Mouse (Mus musculus) retina, adult 2 months (tissue): ENCODE measurements around the gene Mcm7.
"Not testable (repeated sequence)": the region's sequence is repeated elsewhere in the genome, so short reads cannot be mapped to it uniquely, and the experiment has no call there.

Source experiments
- DNase-seq: peaks from one replicate; pipeline ENCODE4 v3.0.0-alpha.2; 2012; ENCODE audit warnings: low read depth, low spot score

Mcm7 gene

GRCm38 (mm10) chr5:138171695-138172491 is at the start of gene Mcm7, which contains the start of gene Ap4m1:
TSS of gene Mcm7 (minus strand) at chr5:138172422.
TSS of gene Ap4m1 (plus strand) at chr5:138172002.
- DNase-seq = peak; percentile 93

- no peak for DNase-seq
Measured at GRCm38 (mm10) chr5:138219864-138220263, 47.6 kb upstream of the Mcm7 start.

GRCm38 (mm10) chr5:138216632-138217031 is 44.4 kb upstream of the Mcm7 start:
- not testable (repeated sequence) for DNase-seq

- DNase-seq = no peak
Measured at GRCm38 (mm10) chr5:138207873-138208272, 35.7 kb upstream of the Mcm7 start.

- DNase-seq = no peak
Measured at GRCm38 (mm10) chr5:138207253-138207652, 35.0 kb upstream of the Mcm7 start.

- DNase-seq = no peak
Measured at GRCm38 (mm10) chr5:138202086-138202485, 29.9 kb upstream of the Mcm7 start.

GRCm38 (mm10) chr5:138199576-138199975 is 27.4 kb upstream of the Mcm7 start:
- no peak for DNase-seq

- DNase-seq = no peak
Measured at GRCm38 (mm10) chr5:138195463-138195862, 23.2 kb upstream of the Mcm7 start.

- no peak for DNase-seq
Measured at GRCm38 (mm10) chr5:138194755-138195345, 22.6 kb upstream of the Mcm7 start.

- peak; percentile 71 for DNase-seq
Measured at GRCm38 (mm10) chr5:138193771-138194727, 21.8 kb upstream of the Mcm7 start, which contains the start of gene Mblac1. TSS of gene Mblac1 (plus strand) at chr5:138194314.

GRCm38 (mm10) chr5:138187661-138188306 is 15.6 kb upstream of the Mcm7 start:
- DNase-seq = peak; percentile 74

GRCm38 (mm10) chr5:138186950-138187638 is 14.9 kb upstream of the Mcm7 start, which contains the start of the genes Taf6 and Cnpy4:
TSS of gene Taf6 (minus strand) at chr5:138187451.
TSS of gene Cnpy4 (plus strand) at chr5:138187485.
- peak; percentile 86 for DNase-seq

GRCm38 (mm10) chr5:138173217-138173616 is 995 bp upstream of the Mcm7 start:
- DNase-seq = no peak

- peak; percentile 89 for DNase-seq
Measured at GRCm38 (mm10) chr5:138170936-138171561, 1.2 kb downstream of the Mcm7 start.

GRCm38 (mm10) chr5:138165594-138165993 is 6.6 kb downstream of the Mcm7 start:
- DNase-seq = no peak

- no peak for DNase-seq
Measured at GRCm38 (mm10) chr5:138163610-138164009, 8.6 kb downstream of the Mcm7 start.

GRCm38 (mm10) chr5:138163046-138163445 is 9.2 kb downstream of the Mcm7 start:
- no peak for DNase-seq

- peak; percentile 84 for DNase-seq
Measured at GRCm38 (mm10) chr5:138160842-138161665, 11.2 kb downstream of the Mcm7 start, which contains the start of gene Cops6. TSS of gene Cops6 (plus strand) at chr5:138161071.

GRCm38 (mm10) chr5:138160224-138160762 is 11.9 kb downstream of the Mcm7 start:
- DNase-seq = no peak
